Mouse (Mus musculus) ES-E14 (cell line): ENCODE data around the gene Srpr. TPM values are rescaled to one million over a fixed set of nuclear protein-coding genes. Genes with fewer than 3 reads are reported as not detected.

Experiments used
- DNase-seq: peaks from one replicate; pipeline ENCODE4 v3.0.0-alpha.2; 2013; ENCODE audit warnings: low read depth, low spot score
- H3K27ac ChIP-seq: 2 replicates; pipeline ENCODE4 v1.5.1; 2012; ENCODE audit warnings: low read depth, mild to moderate bottlenecking, low read length, moderate library complexity, mixed read lengths; ENCODE audit not compliant: poor library complexity, insufficient read depth, severe bottlenecking
- H3K36me3 ChIP-seq: 2 replicates; pipeline ENCODE4 v1.6.1; 2012; ENCODE audit warnings: mild to moderate bottlenecking, low read length, moderate library complexity, mixed read lengths; ENCODE audit not compliant: control insufficient read depth, poor library complexity, insufficient read depth, severe bottlenecking
- H3K4me1 ChIP-seq, 2 experiments: fragments of 150-350 bp in 1 of 2; sonication (generic) in 1 of 2; 2 replicates each; pipeline ENCODE4 v1.6.1; 2012; ENCODE audit warnings: low read length in 2 of 2, mild to moderate bottlenecking in 1 of 2, mixed read lengths in 1 of 2; ENCODE audit not compliant: control insufficient read depth in 2 of 2, insufficient read depth in 2 of 2, poor library complexity in 1 of 2
- H3K4me3 ChIP-seq, 2 experiments: fragments of 150-350 bp in 1 of 2; sonication (generic) in 1 of 2; 2 replicates each; pipeline ENCODE4 v1.5.1; 2012; ENCODE audit warnings: low read length in 2 of 2, low read depth in 1 of 2, mild to moderate bottlenecking in 1 of 2, mixed read lengths in 1 of 2; ENCODE audit not compliant: insufficient read depth in 1 of 2, poor library complexity in 1 of 2, severe bottlenecking in 1 of 2
- H3K9ac ChIP-seq: 2 replicates; pipeline ENCODE4 v1.6.1; 2012; ENCODE audit warnings: low read depth, mild to moderate bottlenecking, low read length, mixed read lengths; ENCODE audit not compliant: poor library complexity, insufficient read depth, severe bottlenecking
- H3K9me3 ChIP-seq: fragments of 150-350 bp; sonication (generic); 2 replicates; pipeline ENCODE4 v1.6.1; 2012; ENCODE audit warnings: low read depth, mild to moderate bottlenecking, low read length; ENCODE audit not compliant: control insufficient read depth, insufficient read depth
- CHD2 ChIP-seq: IDR thresholded peaks from 2 replicates; pipeline ENCODE4 v1.6.1; 2014; ENCODE audit warnings: mild to moderate bottlenecking, low read depth, low read length, inconsistent platforms
- HCFC1 ChIP-seq: IDR thresholded peaks from 2 replicates; pipeline ENCODE4 v1.6.1; 2012; ENCODE audit warnings: low read length, inconsistent platforms, borderline replicate concordance; ENCODE audit not compliant: insufficient read depth
- MAFK ChIP-seq: IDR thresholded peaks from 2 replicates; pipeline ENCODE4 v1.6.1; 2014; ENCODE audit warnings: mild to moderate bottlenecking, low read depth, low read length, inconsistent platforms; ENCODE audit not compliant: insufficient read depth
- ZC3H11A ChIP-seq: IDR thresholded peaks from 2 replicates; pipeline ENCODE4 v1.6.1; 2012; ENCODE audit warnings: low read depth, mild to moderate bottlenecking, inconsistent platforms, low read length, borderline replicate concordance
- ZNF384 ChIP-seq: IDR thresholded peaks from 2 replicates; pipeline ENCODE4 v1.6.1; 2012; ENCODE audit warnings: low read depth, low read length, inconsistent platforms
- in situ Hi-C, 2 experiments: fragments of 600-800 bp; cut with MboI; formaldehyde crosslinking; loops; one replicate each; pipeline ENCODE4 v1.15.1; 2025; ENCODE audit warnings: low sequenced_read_pairs in 2 of 2, inconsistent platforms in 1 of 2; ENCODE audit not compliant: unreplicated experiment in 2 of 2
- total RNA-seq: library from RNA; depleted of rRNA; stranded (reverse); fragments of 300-350 nt; gene quantifications from 2 replicates; pipeline ENCODE4 v1.2.3, GENCODE M21; 2012

Gene Srpr
- total RNA-seq, 1 experiment = 168 TPM

DNA sequence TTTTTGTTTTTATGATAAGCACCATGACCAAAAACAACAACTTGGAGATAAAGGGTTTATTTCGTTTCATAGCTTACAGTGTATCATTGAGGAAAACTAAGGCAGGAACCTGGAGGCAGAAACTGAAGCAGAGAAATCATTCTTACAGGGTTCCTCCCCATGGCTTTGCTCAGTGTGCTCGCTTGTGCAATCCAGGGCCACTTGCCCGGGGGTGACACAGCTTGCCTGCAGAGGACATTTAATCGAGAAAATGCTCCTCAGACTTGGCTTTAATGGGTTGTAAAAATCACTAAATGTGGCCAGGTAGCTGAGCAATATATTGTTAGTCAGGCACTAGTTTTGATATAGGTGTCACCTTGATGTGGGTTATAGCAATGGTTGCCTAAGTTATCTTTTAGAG, 78.5 kb downstream of the Srpr start:
- H3K36me3 ChIP-seq = peaks cover 19% of the 10 kb centered on the region
- TF ChIP-seq ZNF384 = no peak
- no peak for TF ChIP-seq MAFK
- TF ChIP-seq HCFC1 = no peak
- TF ChIP-seq ZC3H11A = no peak
- no peak for TF ChIP-seq CHD2
- in situ Hi-C loops = no loop called here
- H3K9me3 ChIP-seq = no peaks in the 10 kb centered on the region
- H3K9ac ChIP-seq = no peak overlapping the region
- DNase-seq = no peak
- no peak overlapping the region for H3K4me3 ChIP-seq
- no peak overlapping the region for H3K27ac ChIP-seq
- no peaks in the 10 kb centered on the region for H3K4me1 ChIP-seq

GRCm38 (mm10) chr9:35282006-35282850, 82.3 kb downstream of the Srpr start:
- no peak overlapping the region for H3K4me3 ChIP-seq
- in situ Hi-C loops = loop anchor here (5.0 to 10.0 kb wide), 2 partner anchors 253 to 255 kb away; no protein-coding TSS in a partner anchor
- DNase-seq = peak; percentile 46
- H3K36me3 ChIP-seq = peaks cover 5% of the 10 kb centered on the region; the same call in 1 of the 2 replicates
- TF ChIP-seq HCFC1 (no peak), MAFK (peak; percentile 47; the same call in 1 of the 2 replicates), ZC3H11A (peak; percentile 98), ZNF384 (no peak), CHD2 (no peak)
- no peak overlapping the region for H3K27ac ChIP-seq
- H3K9ac ChIP-seq = no peak overlapping the region
- no peaks in the 10 kb centered on the region for H3K9me3 ChIP-seq
- H3K4me1 ChIP-seq = no peaks in the 10 kb centered on the region

- Histone ChIP-seq H3K36me3 (peaks cover 2% of the 10 kb centered on the region; the same call in 1 of the 2 replicates), H3K4me3 (no peak overlapping the region), H3K9me3 (no peaks in the 10 kb centered on the region), H3K27ac (no peak overlapping the region), H3K4me1 (no peaks in the 10 kb centered on the region), H3K9ac (no peak overlapping the region)
- in situ Hi-C loops = loop anchor here (5.0 to 10.0 kb wide), 2 partner anchors 252 to 254 kb away; no protein-coding TSS in a partner anchor
- TF ChIP-seq ZNF384 (no peak), ZC3H11A (no peak), CHD2 (no peak), MAFK (no peak), HCFC1 (no peak)
- DNase-seq = no peak
These were observed 82.9 kb downstream of the Srpr start for GRCm38 (mm10) chr9:35282851-35283200.

DNA sequence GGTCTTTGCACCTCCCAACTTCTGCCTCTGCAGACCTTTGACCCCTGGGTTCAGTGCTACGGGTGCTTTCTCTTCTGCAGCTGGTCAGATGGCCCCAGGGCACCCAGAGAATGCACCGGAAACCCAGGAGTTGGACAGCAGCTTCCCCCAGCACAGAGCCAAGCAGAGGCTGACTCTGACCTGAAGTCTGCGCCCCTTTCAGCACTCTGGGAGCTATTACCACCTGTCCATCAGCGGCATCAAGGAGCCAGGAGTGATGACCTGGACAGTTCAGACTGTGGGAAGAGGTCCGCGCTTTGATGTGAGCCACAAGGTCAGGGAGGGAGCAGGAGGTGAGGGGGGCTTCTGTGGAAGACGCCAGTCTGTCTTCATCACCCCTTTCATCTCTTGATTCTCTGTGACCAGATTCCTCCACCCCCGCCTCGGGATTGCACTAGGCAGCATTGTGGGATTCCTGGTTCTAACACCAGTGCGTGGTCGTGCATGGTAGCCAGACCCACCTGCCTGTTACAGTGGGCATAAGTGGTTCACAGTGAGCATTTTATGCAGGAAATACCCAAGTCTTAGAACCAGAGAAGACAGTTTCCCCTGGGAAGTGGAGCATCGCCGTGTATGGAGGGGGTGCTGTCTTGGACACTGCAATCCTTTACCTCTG, 83.6 kb downstream of the Srpr start:
- Histone ChIP-seq H3K27ac (no peak overlapping the region), H3K4me3 (no peak overlapping the region), H3K4me1 (no peaks in the 10 kb centered on the region), H3K9me3 (no peaks in the 10 kb centered on the region), H3K36me3 (no peaks in the 10 kb centered on the region), H3K9ac (no peak overlapping the region)
- no peak for DNase-seq
- in situ Hi-C loops = loop anchor here (5.0 to 10.0 kb wide), 2 partner anchors 251 to 254 kb away; no protein-coding TSS in a partner anchor
- TF ChIP-seq HCFC1 = no peak
- TF ChIP-seq ZNF384 = no peak
- TF ChIP-seq CHD2 = no peak
